Mouse (Mus musculus) adrenal gland, adult 2 months (tissue): ENCODE data around the gene Prpf40b. TPM values are rescaled to one million over a fixed set of nuclear protein-coding genes. Genes with fewer than 3 reads are reported as not detected.

ENCODE experiments used
- polyA plus RNA-seq: library from polyadenylated mRNA; depleted of rRNA; stranded (reverse); fragments of >200 nt; gene quantifications from 2 replicates; pipeline ENCODE4 v1.2.3, GENCODE M21; 2012; rRNA removed
- total RNA-seq, 2 experiments: library from RNA; stranded (reverse); gene quantifications; 2 replicates each; pipeline ENCODE4 v1.2.3; 2021

Gene Prpf40b
- total and polyA plus RNA-seq, 3 experiments, result 38.8 to 84.1 (median 41.0) TPM

Other genes starting within 250 kb of the Prpf40b start
- under 1 TPM; 0.43 to 0.86 TPM for gene Prph, start 239.9 kb upstream of the Prpf40b start, total RNA-seq
- gene Prph, start 239.9 kb upstream of the Prpf40b start, polyA plus RNA-seq, result 2.4 and 8.5 TPM in 2 replicates
- gene Troap, start 220.5 kb upstream of the Prpf40b start, total RNA-seq, result under 1 TPM; 0.73 to 0.78 TPM
- gene Troap, start 220.5 kb upstream of the Prpf40b start, polyA plus RNA-seq, result 2.8 and 5.2 TPM in 2 replicates
- gene C1ql4, start 207.3 kb upstream of the Prpf40b start, total RNA-seq, result not detected
- gene C1ql4, start 207.3 kb upstream of the Prpf40b start, polyA plus RNA-seq, result not detected in 2 replicates
- 1 to 10 TPM; 3.2 to 4.4 TPM for gene Dnajc22, start 201.9 kb upstream of the Prpf40b start, total RNA-seq
- 0.29 and 0.31 TPM in 2 replicates for gene Dnajc22, start 201.9 kb upstream of the Prpf40b start, polyA plus RNA-seq
- 10 to 100 TPM; 14.0 to 15.6 TPM for gene Spats2, start 169.2 kb upstream of the Prpf40b start, total RNA-seq
- gene Spats2, start 169.2 kb upstream of the Prpf40b start, polyA plus RNA-seq, result 5.6 and 7.6 TPM in 2 replicates
- gene Kcnh3, start 70.2 kb upstream of the Prpf40b start, total RNA-seq, result under 1 TPM; 0.86 to 0.97 TPM
- gene Kcnh3, start 70.2 kb upstream of the Prpf40b start, polyA plus RNA-seq, result 2.1 and 2.5 TPM in 2 replicates
- gene Mcrs1, start 43.1 kb upstream of the Prpf40b start, total RNA-seq, result 10 to 100 TPM; 28.5 to 43.5 TPM
- gene Mcrs1, start 43.1 kb upstream of the Prpf40b start, polyA plus RNA-seq, result 55.1 and 63.5 TPM in 2 replicates
- gene Fam186b, start 801 bp downstream of the Prpf40b start, total RNA-seq, result 1 to 10 TPM; 1.4 to 3.1 TPM
- 1.1 and 1.6 TPM in 2 replicates for gene Fam186b, start 801 bp downstream of the Prpf40b start, polyA plus RNA-seq
- gene Fmnl3, start 75.4 kb downstream of the Prpf40b start, total RNA-seq, result 10 to 100 TPM; 13.9 to 23.6 TPM
- 19.7 and 22.2 TPM in 2 replicates for gene Fmnl3, start 75.4 kb downstream of the Prpf40b start, polyA plus RNA-seq
- gene Tmbim6, start 97.8 kb downstream of the Prpf40b start, total RNA-seq, result 100 to 1,000 TPM; 549 to 716 TPM
- gene Tmbim6, start 97.8 kb downstream of the Prpf40b start, polyA plus RNA-seq, result 1,176 and 1,311 TPM in 2 replicates
- 10 to 100 TPM; 16.8 to 20.4 TPM for gene Nckap5l, start 162.7 kb downstream of the Prpf40b start, total RNA-seq
- 35.2 and 43.9 TPM in 2 replicates for gene Nckap5l, start 162.7 kb downstream of the Prpf40b start, polyA plus RNA-seq
- 1 to 10 TPM; 4.5 to 6.4 TPM for gene Bcdin3d, start 179.6 kb downstream of the Prpf40b start, total RNA-seq
- gene Bcdin3d, start 179.6 kb downstream of the Prpf40b start, polyA plus RNA-seq, result 3.3 and 4.7 TPM in 2 replicates
- gene Faim2, start 233.1 kb downstream of the Prpf40b start, total RNA-seq, result 10 to 100 TPM; 32.2 to 33.3 TPM
- gene Faim2, start 233.1 kb downstream of the Prpf40b start, polyA plus RNA-seq, result 8.8 and 14.3 TPM in 2 replicates